Mouse (Mus musculus): ENCODE data around the gene Rexo4.

DNA sequence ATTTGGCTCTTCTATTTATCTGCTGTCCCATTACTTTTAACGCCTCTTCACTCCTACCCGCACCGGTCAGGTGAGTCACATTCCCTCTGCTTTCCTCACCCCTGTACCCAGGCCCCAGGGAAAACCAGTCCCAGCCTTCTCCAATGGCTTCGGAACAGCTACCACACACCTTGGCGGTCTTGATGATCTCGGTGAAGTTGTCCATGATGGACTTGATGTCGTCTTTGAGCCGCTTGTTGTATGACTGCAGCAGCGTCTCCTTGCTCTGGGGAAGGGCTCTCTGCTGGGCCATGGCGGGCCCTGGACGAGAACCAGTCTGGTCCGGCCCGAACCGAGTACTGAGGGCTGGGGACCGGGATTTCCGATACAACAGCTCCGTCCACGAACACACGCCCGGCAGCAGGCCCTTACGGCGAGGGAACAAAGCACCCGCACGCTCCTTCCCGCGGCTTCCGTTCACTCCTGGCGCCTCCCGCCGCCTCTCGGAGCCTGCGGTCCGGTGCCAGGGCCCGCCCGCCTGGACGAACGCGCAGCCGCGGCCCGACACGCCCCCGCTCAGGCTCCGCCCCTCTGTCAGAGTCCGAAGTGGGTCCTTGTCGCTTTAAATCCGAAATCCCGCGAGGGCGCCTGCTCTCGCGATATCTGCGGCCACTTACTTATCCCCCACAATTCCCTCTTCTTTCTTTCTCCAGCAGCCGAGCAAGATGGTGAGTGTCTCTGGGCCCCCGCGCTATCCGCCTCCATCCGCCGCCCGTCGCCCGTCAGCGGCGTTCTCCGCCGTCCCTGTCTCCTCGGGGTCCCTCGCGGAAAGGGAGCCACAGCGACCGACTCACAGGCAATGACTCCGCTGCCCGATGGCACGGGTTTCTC is 53.8 kb downstream of the Rexo4 start, which contains the start of the genes Med22 and Rpl7a:
- no peak for TF ChIP-seq CTCF (IDR thresholded peaks at IDR 0.05; ENCODE audit: extremely low read depth, insufficient read depth, low read length)
- TF ChIP-seq POLR2A (IDR thresholded peaks at IDR 0.05; ENCODE audit: extremely low read depth, insufficient read depth, low read length): peak; percentile 96

All from cortical plate, adult 2 months (tissue).